Mouse (Mus musculus): ENCODE results near the gene Fcrla.

DNA sequence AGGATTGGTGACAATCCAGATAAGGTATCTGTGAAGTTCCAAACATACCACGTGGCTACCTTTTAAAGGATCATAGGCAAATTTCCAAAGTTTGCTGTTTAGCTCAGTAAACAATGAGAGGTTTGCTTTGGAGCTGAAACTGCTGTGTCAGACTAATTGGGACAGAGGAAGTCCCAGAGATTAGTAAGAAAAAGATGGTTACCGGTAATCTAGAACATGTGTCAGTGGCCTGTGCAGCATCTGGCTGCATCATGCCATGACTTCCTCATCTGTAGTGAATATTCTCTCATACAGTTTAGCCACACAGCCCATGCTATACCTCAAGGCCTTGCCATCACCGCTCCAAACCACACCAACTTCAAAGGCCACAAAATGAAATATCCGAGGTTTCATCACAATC is 45.6 kb upstream of the Fcrla start:
- no peak for TF ChIP-seq CTCF (IDR thresholded peaks at IDR 0.05; ENCODE audit: extremely low read depth, insufficient read depth, insufficient read length, insufficient replicate concordance)
- TF ChIP-seq POLR2A (IDR thresholded peaks at IDR 0.05; ENCODE audit: low read depth, low read length): no peak
